Mouse (Mus musculus) kidney, adult 2 months (tissue): Measurements from ENCODE around the gene Sik3.

Experiments
- CTCF ChIP-seq: fragments of 200-500 bp; conservative IDR thresholded peaks from 2 replicates; pipeline ENCODE4 v1.5.1; 2011; ENCODE audit warnings: low read depth, mild to moderate bottlenecking, control low read depth, low read length, moderate library complexity, mixed read lengths; ENCODE audit not compliant: insufficient read depth, insufficient read length
- POLR2A ChIP-seq: fragments of 200-500 bp; IDR thresholded peaks from one replicate; pipeline ENCODE4 v1.6.1; 2011; ENCODE audit warnings: low read depth, low read length, control low read depth

DNA sequence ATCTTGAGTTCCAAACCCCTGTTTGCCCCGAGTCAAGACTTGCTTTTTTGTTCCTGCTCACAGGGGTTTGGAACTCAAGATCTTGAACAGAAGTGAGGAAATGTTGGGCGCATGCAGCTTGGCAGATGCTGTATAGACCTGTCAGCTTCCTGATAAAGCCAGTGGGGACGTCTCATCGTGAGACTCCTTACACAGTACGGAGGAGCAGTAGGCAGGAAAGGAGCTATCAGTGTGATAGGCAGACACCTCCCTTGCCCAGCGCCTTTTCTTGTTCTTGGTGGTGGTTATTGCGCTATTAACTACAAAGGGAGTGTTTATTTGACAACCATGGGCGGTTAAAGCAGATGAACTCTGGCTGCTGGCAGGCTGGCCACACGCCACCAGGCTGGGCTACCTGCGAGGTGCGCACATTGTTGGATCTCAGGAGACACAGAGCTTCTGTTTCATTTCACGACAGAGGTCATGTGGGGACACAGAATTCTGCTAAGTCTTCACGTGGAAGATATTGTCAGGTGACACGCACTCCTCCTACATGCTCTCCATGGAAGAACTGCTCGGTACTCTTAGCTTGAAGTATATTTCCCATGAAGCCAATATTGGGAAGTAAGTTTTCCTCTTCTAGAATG, 85.9 kb downstream of the Sik3 start:
- TF ChIP-seq CTCF (no peak), POLR2A (no peak)
